Mouse (Mus musculus) heart, adult 9 months (tissue): Measurements from ENCODE around the gene Zcchc17.

Source experiments
- DNase-seq, 2 experiments: peaks; one replicate each; pipeline ENCODE4 v3.0.0; 2022; ENCODE audit warnings: low spot score in 2 of 2

Gene Zcchc17

GRCm38 (mm10) chr4:130359486-130360237 lies at the start of gene Zcchc17, which contains the start of gene Snrnp40:
Gene Zcchc17, minus strand, starts transcription at chr4:130359943.
Gene Snrnp40, plus strand, starts transcription at chr4:130360132.
- peak; percentile 99 for DNase-seq

DNA sequence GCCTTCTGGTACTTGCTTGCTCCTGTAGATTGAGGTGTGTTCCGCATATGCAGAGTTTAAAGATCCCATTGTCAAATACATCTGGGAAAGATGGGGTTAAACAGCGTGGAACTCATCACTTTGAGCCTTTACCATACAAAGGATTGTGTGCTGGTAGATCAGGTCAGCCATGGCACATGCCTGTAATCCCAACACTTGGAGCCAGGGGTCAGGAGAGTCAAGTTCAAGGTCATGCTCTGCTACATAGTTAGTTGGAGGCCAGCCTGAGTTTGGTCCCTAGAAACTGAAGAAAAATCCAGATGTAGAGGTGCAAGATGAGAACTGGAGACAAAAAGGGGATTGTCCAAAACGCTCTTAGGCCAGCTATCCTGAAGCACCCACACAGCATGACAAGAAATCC lies 31.5 kb upstream of the Zcchc17 start:
- no peak for DNase-seq

DNA sequence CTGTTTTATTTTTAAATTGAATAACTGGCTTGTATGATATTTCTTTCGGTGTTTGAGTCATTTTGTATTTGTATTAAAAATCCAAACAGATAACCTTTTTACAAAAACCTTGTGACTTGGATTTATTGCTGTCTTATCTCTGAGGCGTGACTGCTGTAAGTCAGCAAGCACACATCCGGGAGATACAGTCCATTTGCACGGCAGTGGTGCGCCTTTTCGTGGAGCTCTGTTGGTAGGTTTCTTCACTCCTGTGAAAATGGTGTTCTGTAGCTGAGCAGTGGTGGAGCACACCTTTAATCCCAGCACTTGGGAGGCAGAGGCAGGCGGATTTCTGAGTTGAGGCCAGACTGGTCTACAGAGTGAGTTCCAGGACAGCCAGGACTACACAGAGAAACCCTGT lies 30.2 kb upstream of the Zcchc17 start:
- DNase-seq = no peak

GRCm38 (mm10) chr4:130389496-130389895 lies 29.8 kb upstream of the Zcchc17 start:
- peak; percentile 57 to 69 for DNase-seq

DNA sequence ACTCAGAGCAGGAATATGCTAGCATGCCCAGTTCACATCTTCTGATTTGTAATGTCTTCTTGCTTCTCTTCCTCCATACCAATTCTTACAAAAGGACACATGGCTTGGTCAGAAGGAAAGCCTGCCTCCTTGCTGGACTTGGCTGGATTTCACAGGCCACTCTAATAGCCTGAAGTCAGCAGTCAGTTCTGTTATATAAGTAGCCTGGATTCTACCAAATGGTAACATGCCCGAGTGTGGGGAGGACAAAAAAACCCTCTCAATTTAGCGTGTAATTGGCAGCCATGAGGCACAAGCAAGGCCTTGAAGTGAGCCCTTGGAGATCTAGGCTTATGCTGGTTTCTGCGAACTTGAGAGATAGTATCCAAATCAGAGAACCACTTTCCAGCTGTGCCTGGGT lies 27.5 kb upstream of the Zcchc17 start:
- DNase-seq = peak; percentile 6 to 13

- no peak for DNase-seq
Measured at GRCm38 (mm10) chr4:130380418-130380817, 20.7 kb upstream of the Zcchc17 start.

DNA sequence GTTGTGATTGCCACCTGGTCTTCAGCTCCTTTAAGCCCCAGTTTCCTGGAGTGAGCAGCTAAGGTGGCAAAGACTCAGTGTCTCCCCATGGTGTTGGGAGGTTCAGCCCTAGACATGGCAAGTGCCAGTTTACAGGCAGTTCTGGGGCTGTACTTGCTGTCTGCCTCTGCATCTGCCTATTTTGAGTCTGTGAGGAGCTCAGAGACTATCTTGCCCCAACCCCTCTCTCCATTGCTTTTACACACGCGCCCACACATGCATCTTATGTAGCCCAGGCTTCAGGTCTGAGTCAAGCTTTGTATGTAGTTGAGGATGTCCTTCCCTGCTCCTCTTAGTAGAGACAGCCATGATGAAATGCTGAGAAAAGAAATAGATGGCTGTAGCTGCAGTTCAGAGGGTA lies 19.4 kb upstream of the Zcchc17 start:
- DNase-seq = no peak

GRCm38 (mm10) chr4:130377500-130377899 lies 17.8 kb upstream of the Zcchc17 start:
- no peak for DNase-seq

DNA sequence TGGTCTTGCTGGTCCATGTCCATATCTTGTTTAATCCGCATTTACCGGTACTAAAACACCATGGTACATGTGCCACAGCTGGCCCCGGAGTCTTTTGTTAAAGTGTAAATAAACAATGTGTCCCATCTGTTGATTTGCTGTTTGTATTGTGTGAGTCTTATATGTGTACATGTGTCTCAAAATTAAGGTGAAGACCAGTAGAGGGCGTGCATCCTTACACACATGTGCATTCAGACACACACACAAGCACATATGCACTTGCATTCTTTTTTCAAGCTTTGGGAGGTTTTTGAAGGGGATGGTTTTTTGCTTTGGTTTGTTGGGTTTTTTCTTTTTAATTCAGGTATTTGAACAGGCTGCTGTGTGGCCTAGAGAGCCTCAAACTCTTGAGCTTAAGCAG lies 16.9 kb upstream of the Zcchc17 start:
- DNase-seq = no peak

GRCm38 (mm10) chr4:130360238-130360590 lies 471 bp upstream of the Zcchc17 start:
- DNase-seq = no peak

DNA sequence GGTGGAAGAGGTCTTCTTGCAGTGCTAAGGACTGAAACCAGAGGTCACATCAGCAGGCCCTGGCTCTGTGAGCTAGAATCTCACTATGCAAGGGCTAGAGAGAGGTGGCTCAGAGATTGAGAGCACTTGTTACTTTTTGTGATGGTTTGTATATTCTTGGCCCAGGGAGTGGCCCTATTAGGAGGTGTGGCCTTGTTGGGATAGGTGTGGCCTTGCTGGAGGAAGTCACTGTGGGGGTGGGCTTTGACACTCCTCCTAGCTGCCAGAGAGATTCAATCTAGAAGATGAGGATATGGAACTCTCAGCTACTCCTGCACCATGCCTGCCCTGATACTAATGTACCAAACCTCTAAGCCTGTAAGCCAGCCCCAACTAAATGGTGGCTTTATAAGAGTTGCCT lies 1.8 kb downstream of the Zcchc17 start:
- no peak for DNase-seq

- no peak for DNase-seq
Measured at GRCm38 (mm10) chr4:130352588-130352987, 7.2 kb downstream of the Zcchc17 start.

DNA sequence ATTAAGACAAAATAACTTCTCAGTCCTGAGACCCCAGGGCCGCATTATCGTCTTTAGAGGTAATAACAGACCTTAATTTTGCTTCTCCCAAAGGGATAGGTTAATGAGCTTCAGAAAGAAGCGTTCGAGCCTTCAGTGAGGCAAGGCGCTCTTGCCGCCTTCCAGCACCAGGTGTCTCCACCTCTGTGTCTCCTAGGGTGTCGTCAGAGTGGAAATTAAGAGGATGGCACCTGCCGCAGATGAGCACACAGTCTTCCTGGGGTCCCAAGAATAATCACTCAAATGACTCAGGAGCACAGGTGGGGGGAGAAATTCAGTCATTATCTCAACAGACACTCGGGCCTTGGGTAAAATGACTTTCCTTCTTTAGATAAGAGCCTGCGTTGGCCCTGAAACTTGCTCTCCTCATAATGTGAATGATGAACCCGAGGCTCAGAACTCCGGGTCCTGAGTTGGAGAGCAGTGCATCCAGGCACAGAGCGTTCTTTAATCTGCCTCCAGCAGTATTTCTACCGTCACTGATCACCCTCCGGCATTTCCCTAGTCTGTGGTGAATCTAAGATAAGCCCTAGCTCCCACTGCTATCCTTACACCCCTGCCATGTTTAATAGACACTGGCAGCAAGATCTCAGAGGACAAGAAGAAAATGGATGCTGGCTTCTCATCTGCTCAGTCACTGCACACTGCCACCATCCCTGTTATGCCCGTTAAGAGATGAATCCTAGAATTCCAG lies 8.9 kb downstream of the Zcchc17 start:
- DNase-seq = no peak

DNA sequence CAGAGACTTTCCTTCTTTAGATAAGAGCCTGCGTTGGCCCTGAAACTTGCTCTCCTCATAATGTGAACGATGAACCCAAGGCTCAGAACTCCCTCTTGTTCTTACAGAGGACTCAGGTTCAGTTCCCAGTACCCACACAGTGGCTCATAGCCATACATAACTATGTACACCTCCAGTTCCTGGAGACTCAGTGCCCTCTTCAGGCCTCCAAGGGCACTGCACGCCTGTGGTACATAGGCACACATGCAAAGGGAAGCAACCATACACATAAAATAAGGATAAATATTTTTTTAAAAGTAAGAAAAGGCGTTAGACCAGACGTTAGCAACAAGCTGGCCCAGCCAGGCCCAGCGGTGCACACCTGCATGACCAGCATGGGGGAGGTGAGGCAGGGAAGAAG lies 10.1 kb downstream of the Zcchc17 start:
- no peak for DNase-seq

DNA sequence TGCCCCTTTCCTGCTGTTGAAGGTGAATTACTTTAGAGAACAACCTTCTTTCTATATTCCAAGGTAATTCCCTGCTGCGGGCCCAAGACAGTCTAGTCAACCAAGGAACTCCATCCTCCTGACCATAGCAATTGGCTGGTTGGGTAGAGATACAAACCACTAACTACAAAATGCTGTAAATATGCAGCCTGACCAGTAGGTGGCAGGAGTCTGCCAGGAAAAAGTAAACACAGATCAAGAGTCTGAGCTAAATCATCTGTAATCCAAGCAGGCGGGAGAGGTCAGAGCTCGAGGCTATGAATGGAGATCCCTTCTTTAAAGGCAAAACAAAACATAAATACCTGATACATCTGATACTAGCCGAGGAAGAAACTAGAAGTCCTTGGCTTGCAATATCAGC lies 18.1 kb downstream of the Zcchc17 start:
- DNase-seq = peak in 1 of 2 experiments; percentile 29

- no peak for DNase-seq
Measured at GRCm38 (mm10) chr4:130335867-130336266, 23.9 kb downstream of the Zcchc17 start.

DNA sequence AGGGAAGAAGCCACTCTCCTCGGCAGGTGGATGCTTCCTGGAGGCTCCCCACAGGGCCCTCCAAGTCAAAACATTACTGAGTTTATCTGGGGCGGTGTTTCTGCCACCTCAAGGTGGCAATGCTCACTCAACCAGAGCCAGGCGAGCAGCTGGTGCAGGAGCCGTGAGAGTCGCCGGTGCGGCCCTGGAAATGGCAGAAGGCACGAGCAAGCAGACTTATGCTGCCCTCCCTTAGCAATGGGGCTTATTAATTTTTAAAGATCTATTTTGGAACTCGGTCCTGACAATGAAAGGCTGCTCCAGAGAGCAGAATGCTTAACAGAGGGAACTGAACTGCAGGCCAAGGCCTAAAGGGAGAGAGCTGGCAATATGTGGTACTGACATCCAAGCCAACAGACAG lies 32.4 kb downstream of the Zcchc17 start:
- DNase-seq = no peak

- no peak for DNase-seq
Measured at GRCm38 (mm10) chr4:130325446-130325845, 34.3 kb downstream of the Zcchc17 start.

DNA sequence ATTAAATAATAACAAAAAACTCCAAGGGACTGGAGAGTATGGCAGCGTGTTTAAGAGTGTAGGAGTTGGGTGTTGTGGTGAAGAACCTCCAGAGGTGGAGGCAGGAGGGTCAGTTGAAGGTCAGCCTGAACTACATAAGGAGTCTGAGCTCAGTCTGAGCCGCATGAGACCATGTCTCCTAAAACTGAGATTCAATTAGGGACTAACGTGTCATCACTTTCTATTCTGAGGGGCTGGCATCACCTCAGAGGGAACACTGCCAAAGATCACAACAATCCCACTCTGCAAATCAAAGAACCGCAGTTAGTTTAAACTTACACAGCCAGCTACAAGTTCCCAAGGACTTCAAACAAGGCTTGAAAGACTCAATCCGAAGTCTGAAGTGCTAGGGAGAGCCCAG lies 36.1 kb downstream of the Zcchc17 start:
- peak in 1 of 2 experiments; percentile 60 for DNase-seq

- no peak for DNase-seq
Measured at GRCm38 (mm10) chr4:130323165-130323564, 36.6 kb downstream of the Zcchc17 start.

- no peak for DNase-seq
Measured at GRCm38 (mm10) chr4:130322567-130322966, 37.2 kb downstream of the Zcchc17 start.

DNA sequence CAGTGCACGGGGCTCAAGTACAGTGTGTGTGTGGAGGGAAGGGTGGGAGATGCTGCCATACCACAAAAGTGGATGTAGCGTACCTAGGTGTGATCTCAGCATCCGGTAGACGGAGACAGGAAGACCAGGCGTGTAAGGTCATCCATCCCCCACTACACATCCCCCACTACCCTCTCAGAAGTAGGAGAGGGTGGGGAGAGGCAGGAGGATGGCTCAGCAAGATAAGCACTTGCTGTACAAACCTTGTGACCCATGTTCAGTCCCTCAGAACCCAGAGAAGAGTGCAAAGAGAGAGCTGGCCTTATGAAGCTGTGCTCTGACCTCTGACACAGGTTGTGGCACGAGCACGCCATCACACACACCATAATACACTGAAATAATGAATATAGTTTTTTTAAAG lies 38.1 kb downstream of the Zcchc17 start:
- DNase-seq = no peak

GRCm38 (mm10) chr4:130319564-130319963 lies 40.2 kb downstream of the Zcchc17 start:
- no peak for DNase-seq
